Mouse (Mus musculus): ENCODE measurements around the gene Mrpl34.

Mrpl34 gene

DNA sequence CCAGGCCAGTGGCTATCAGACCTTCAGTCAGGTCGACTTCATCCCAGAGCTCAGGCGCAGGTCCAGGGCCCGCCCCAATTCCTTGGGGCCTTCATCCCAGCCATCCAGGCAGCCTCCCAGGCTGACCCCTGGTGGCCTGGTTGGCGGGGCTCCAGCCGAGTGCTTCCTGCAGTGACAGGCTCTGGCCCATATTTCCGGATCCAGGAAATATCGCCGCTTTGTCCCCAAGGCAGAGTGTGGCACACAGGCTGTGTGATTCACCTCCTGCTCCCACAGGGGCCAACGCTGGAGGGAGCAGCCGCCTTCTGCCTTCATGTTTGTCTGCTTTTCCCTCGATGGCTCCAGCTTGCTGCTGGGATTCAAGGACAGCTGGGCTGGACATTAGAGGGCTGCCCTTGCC, 31.7 kb downstream of the Mrpl34 start:
- DNase-seq, result peak; percentile 82 to 89

DNA sequence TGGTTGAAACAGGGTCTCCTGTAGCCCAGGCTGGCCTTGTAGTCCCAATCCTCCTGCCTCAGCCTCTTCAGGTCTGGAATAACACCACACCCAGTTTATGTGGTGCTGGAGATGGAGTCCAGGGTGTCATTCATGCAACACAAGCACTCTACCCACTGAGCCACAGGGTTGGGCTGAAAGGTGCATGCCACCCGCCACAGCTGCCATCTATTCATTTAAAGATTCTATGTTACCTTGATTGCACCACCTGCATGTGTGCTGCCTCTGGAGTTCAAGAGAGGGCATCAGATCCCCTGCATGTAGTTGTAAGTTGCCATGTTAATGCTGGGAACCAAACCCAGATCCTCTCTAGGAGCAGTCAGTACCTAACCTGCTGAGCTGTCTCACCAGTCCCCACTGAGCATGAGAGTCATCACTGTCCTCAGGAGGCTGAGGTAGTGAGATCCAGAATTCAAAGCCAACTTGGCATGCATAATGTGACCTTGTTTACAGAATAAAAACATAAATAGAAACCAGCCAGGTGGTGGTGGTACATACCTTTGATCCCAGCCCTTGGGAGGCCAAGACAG, 32.4 kb downstream of the Mrpl34 start:
- DNase-seq, result peak; percentile 54

DNA sequence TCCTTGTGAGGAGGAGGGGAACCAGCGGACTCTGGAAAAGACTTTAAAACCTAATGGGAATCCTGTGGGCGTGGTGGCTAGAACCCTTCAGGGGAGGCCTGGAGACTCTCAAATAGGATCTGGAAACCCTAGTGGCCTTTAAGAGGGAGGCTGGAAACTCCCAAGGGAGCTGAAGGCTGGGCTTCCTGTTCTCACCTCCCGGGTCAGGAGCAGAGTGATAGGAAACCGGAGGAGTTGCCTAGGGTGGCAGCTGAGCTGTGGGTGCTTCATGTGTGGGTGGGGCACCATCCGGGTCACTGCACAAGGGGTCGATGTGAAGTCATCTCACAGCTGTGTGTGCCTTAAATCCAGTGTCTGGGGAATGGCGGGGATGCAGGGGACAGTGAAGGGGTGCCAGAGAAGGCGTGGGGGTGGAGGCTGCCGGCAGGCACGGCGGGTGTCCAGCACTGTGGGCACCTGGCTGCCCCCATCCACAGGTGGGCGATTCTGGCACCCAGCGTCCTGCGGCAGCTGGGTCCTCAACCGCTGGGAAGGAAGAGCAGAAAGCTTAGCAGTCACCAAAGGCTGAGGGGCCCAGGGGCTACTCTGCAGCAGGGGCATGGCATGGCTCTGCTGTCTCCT, 33.2 kb downstream of the Mrpl34 start:
- peak in 1 of 2 experiments; percentile 41 for DNase-seq

DNA sequence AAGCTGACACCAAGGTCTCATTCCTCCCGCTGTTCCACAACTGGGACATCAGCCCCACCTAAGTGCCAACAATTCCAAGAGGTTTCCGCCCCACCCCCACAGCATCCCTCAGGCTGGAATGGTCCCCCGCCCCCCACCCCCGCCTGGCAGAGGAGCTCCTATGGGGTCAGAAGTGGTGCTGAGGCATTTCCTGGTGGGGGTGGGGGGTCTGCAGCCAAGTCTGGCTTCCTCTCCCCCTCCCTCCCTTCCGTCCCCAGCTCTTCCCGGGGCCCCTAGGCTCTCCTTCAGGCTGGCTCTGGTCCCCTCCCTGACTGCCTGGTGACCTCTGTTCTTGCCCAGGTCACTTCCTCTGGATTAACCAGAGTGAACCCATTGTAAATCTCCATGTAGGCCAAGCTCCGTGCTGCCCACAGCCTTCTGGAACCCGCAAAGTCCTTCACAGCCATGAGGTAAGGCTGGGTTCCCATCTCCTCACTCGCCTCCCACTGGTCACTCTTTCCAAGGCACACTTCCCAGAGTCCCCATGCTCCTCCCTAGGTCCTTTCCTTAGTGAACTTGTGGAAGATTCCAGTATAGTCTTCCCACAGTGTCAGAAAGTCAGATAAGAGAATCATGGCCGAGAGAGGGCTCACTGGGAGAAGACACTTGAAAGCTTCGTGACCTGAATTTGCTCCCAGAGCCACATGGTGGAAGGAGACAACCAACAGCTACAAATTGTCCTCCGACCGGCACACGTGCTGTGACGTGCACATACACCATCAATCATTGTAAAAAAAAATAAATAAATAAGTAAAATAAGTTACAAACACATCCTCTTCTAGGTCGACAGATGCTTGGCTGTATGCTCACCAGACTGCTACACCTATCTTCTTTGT, 34.3 kb downstream of the Mrpl34 start:
- DNase-seq, result peak in 1 of 2 experiments; percentile 32

DNA sequence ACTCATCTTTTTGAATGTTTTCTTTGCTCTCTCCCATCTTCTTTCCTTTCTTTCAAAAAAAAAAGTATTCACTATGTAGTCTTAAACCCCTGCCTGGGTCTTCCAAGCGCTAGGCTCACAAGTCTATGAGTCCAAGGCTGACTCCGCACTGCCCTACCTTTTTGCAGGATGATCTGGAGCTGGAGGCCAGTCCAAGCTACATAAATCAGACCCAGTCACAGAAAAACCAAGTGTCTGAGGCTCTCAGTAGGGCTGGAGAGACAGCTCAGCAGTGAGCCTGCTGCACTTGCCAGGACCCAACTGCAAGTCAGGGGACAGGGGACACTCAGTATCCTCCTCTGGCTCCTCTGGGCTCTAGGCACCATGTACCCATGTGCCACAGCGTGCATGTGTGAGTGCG, 39.6 kb downstream of the Mrpl34 start:
- DNase-seq, result no peak

DNA sequence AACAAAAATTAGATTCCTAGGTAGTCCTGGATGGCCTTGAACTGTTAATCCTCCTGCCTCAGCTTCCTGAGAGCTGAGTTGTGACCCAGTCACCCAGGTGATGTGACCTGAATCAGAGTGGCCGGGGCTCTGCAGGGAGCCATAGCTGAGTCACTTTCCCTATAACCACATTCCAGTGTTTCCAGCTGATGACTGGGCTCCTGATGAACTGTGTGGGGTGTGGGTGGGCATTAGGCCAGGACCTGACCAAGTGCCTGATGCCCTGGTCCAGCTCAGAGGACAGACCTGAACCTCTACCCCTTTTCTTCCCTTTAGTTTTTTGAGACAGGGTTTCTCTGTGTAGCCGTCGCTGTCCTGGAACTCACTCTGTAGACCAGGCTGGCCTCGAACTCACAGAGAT, 40.6 kb downstream of the Mrpl34 start:
- no peak for DNase-seq

DNA sequence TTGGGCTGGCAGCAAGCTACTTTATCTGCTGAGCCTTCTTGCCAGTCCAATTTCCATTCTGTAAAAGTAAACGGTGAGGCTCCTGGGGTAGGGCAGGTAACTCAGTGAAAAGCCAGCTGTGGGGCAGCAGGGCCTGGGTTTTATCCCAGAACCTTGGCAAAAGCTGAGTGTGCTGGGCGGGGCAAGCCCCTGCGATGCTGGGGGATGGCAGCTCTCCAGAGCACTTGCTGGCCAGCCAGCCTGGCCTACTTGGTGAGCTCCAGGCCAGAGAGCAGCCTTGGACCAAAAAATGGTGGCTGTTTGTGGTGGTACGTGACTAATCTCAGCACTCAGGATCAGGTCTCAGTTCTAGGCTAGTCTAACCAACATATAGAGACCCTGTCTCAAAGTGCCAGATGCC, 41.2 kb downstream of the Mrpl34 start:
- DNase-seq, result peak; percentile 72 to 82

DNA sequence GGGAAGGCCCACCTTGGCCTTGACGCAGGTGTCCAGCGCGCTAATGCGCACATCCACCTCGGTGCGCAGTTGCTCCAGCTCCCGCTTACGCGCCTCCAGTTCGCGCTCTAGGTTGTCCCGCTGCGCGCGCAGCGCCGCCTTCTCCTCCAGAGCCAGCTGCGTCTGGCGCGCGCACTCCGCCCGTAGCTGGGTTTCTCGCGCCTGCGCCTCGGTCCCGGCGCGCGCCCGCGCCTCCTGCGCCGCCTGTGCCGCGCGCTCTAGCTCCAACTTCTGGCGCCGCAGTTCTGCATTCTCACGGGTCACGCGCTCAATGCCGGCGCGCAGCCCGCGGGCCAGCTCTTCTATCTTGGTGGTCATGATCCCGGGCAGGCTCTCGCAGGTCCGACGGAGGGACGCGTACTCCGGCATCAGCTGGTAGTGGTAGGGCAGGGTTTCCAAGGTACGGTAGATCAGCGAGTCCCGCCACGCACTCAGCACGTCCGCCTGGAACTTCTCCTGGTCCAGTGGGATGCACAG, 42.9 kb downstream of the Mrpl34 start:
- peak; percentile 80 to 89 for DNase-seq

DNA sequence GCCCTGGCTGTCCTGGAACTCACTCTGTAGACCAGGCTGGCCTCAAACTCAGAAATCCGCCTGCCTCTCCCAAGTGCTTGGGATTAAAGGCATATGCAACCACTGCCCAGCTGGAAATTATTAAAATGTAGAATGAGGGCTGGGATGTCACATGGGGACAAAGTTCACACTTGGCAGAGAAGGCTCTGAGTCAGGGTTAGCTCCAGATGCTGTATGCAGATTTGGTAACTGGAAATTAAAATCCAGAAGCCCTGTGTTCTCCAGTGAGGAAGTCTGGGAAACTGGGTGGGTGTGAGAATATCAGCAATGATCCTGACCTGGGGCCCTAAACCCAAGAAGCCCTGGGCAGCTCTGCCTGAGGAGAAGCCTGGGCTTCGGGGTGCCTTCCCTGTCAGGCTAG, 44.6 kb downstream of the Mrpl34 start:
- DNase-seq, result no peak

DNA sequence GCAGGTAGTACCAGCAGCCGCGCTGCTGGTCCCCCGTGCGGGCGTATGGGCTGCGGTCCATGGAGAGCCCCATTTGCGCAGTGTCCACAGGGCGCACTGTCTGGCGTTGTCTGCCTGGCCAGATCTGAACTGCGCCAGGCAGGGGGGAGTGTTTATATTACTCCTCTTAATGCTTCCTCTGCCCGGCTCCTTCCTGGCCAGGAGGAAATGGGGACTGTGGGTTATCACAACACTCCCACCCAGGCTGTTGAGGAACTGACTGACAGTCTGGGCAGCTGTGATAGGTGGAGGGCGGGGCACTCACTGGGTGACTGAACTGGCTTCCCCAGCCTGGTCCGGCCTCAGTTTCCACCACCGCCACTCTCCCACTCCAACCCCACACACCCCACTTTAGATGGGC, 46.9 kb downstream of the Mrpl34 start, which contains the start of gene Plvap:
TSS of gene Plvap (minus strand) at position 109 of the 400 bp plus-strand sequence.
- DNase-seq, result no peak

DNA sequence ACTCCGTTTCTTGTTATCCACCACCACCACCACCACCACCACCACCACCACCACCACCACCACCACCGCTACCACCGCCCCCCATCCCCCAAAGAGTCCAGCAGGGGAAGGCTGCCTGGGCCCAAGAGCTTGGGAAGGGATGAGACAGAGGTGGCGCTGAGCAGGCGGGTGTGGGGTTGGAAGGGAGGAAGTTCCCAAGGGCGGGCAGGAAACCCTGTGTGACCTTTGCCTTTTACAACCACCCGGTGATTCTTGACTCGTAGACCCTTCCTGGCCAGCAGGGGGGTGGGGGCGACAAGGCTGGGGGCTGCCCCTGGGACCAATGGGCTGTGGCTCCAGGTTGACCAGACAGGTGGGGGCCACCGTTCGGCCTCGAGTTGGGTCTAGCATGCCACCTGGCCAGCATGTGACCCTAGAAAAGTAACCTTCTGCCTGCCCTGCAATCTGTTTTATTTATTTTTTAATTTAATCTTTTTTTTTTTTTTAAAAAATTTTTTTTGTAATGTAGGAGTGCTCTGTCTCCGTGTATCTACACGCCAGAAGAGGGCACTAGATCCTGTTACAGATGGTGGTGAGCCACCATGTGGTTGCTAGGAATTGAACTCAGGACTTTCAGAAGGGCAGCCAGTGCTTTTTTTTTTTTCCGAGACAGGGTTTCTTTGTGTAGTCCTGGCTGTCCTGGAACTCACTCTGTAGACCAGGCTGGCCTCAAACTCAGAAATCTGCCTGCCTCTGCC, 48.4 kb downstream of the Mrpl34 start:
- DNase-seq, result no peak

DNA sequence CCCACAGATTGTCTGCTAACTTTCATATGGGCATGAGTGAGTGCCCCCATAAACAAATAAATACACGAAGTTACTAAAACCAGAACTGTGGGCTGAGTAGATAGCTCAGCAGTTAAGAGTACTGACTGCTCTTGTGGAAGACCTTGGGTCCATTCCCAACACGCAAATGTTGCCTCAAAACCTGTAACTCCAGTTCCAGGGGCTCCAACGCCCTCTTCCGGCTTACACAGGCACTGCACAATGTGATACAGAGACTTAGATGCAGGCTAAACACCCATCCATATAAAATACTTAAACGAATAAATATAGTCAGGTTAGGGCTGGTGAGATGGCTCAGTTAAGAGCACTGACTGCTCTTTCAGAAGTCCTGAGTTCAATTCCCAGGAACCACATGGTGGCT, 50.3 kb downstream of the Mrpl34 start:
- no peak for DNase-seq
